Mouse (Mus musculus): ENCODE measurements around the gene Ccdc153.

- TF ChIP-seq CTCF (IDR thresholded peaks at IDR 0.05; ENCODE audit: low read depth) (no peak), EP300 (IDR thresholded peaks at IDR 0.05; ENCODE audit: low read depth) (no peak)
Observed at GRCm38 (mm10) chr9:44199166-44199565, 41.3 kb upstream of the Ccdc153 start.
